Mouse (Mus musculus) brain, embryonic 18.5 days (tissue): Measurements from ENCODE around the gene Mlst8.
"Not testable (repeated sequence)": the region's sequence is repeated elsewhere in the genome, so short reads cannot be mapped to it uniquely, and the experiment has no call there.

Source experiments
- DNase-seq: peaks from one replicate; pipeline ENCODE4 v3.0.0-alpha.2; 2012; ENCODE audit warnings: low read depth, low spot score

The Mlst8 gene

GRCm38 (mm10) chr17:24426471-24427169, 52.3 kb downstream of the Mlst8 start, which contains the start of gene Eci1:
TSS of gene Eci1 (plus strand) at chr17:24426641.
- peak; percentile 70 for DNase-seq

- no peak for DNase-seq
These were observed 53.0 kb downstream of the Mlst8 start for GRCm38 (mm10) chr17:24425905-24426304.

GRCm38 (mm10) chr17:24425326-24425725, 53.6 kb downstream of the Mlst8 start:
- DNase-seq, result not testable (repeated sequence)

- no peak for DNase-seq
These were observed 54.4 kb downstream of the Mlst8 start for GRCm38 (mm10) chr17:24424489-24424888.
